Mouse (Mus musculus) liver, postnatal 0 days (tissue): ENCODE measurements around the gene Pmis2.

ENCODE experiments used
- CTCF ChIP-seq: sonication (generic); IDR thresholded peaks from 2 replicates; pipeline ENCODE4 v1.5.1; 2016; ENCODE audit warnings: antibody characterized with exemption, low read depth
- EP300 ChIP-seq: IDR thresholded peaks from 2 replicates; pipeline ENCODE4 v1.6.1; 2016; ENCODE audit warnings: antibody characterized with exemption, low read depth, mild to moderate bottlenecking

- TF ChIP-seq CTCF (no peak), EP300 (no peak)
These were observed 32.3 kb downstream of the Pmis2 start for GRCm38 (mm10) chr7:30639083-30639482.
